Mouse (Mus musculus): ENCODE results near the gene Tyw1. TPM values are rescaled to one million over a fixed set of nuclear protein-coding genes. Genes with fewer than 3 reads are reported as not detected.
A peak's percentile ranks its signal among the peaks of the same experiment; 100 is the strongest.

Tyw1 gene
- total RNA-seq, 2 experiments from 2014 or later, result 16.9 to 18.4 TPM

GRCm38 (mm10) chr5:130263454-130263853, 8.0 kb downstream of the Tyw1 start:
- DNase-seq (ENCODE audit: low spot score in 2 of 2), result no peak

GRCm38 (mm10) chr5:130264433-130265005, 9.1 kb downstream of the Tyw1 start:
- no peak for DNase-seq (ENCODE audit: low spot score in 2 of 2)

DNA sequence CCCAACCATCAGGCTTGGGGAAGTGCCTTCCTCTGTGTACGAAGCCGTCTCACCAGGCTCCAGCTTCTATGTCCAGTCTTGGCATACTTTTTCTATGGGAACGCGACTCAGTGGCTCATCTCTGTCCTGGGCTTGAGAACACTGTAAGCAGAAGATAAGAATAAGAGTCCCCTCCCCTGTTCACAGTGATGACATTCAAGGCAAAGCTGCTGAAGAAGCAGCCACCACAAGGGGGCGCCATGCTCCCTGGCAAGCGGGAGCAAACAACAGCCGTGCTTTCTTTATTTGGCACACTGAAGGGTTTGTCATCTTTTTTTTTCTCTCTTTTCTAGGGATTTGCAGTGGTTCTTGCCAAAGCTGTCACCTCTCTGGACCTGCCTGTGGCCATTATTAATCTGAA, 11.2 kb downstream of the Tyw1 start:
- DNase-seq (ENCODE audit: low spot score in 2 of 2), result peak; percentile 61 to 64

GRCm38 (mm10) chr5:130267316-130267715, 11.9 kb downstream of the Tyw1 start:
- DNase-seq (ENCODE audit: low spot score in 2 of 2), result peak in 1 of 2 experiments; percentile 24

GRCm38 (mm10) chr5:130268976-130269375, 13.6 kb downstream of the Tyw1 start:
- peak; percentile 27 to 41 for DNase-seq (ENCODE audit: low spot score in 2 of 2)

DNA sequence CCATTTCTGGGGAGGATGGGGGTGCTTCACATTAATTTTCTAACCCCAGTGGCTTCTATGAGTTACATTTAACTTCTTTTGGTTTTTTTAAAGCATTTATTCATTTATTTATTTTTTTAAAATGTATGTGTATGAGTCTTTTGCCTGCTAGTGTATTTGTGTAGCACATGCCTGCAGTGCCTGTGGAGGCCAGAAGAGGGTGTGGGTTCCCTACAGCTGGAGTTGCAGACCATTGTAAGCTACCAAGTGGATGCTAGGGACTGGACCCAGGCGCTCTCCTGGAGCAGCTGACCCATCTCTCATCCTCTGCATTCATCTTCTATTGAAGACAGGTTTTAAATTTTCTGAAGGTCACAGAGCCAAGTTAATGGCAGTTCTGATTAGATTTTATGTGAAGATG, 16.9 kb downstream of the Tyw1 start:
- DNase-seq (ENCODE audit: low spot score in 2 of 2), result no peak

- no peak for DNase-seq (ENCODE audit: low spot score in 2 of 2)
Observed at GRCm38 (mm10) chr5:130273046-130273445, 17.6 kb downstream of the Tyw1 start.

GRCm38 (mm10) chr5:130275509-130275908, 20.1 kb downstream of the Tyw1 start:
- peak; percentile 53 to 68 for DNase-seq (ENCODE audit: low spot score in 2 of 2)

GRCm38 (mm10) chr5:130278011-130278472, 22.6 kb downstream of the Tyw1 start:
- no peak for DNase-seq (ENCODE audit: low spot score in 2 of 2)

DNA sequence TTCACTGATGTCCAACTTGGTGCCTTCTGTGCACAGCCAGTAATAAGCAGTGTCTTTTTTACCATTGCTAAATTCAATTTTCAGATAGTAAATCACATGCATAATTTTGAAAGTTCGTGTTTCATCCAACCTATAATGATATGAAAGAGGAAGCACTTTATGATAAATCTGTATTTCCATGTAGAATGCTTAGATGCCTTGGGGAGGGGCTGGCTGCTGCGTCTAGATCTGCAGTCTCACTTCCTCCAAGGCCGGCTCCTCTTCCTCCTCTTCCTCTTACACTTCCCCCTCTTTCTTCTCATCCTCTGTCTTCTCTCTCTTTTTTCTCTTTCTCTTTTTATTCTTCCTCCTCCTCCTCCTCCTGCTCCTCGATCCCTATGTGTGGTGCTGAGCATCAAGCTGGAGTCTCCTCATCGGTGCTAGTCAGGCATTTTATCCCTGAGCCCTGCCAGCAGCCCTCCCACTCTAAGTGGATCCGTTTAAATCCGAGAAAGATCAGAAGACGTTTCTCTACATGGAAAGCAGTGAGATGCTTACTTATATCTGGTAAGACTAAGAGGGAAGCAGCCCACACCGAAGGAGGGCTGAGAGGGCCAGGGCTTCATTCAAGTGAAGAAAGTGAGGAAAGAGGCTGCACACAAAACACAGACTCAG, 27.8 kb downstream of the Tyw1 start:
- no peak for DNase-seq (ENCODE audit: low spot score in 2 of 2)

DNA sequence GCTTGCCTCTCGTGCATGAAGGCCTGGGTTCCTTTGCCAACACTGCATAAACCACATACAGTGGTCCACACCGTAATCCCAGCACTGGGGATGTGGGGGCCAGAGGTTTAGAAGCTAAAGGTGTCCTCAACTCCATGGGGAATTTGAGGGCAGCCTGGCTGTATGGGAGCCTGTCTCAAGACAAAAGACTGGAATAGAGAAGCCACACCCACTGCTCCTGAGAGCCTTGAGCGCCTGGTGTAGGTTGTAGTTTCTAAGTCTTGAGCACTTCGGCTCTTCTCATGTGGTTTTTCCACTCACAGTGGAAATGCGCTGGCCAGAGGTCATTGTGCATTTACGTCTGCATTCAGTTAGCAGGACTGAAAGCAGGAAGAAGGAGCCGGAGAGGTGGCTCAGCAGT, 32.7 kb downstream of the Tyw1 start:
- no peak for DNase-seq (ENCODE audit: low spot score in 2 of 2)

GRCm38 (mm10) chr5:130290242-130290641, 34.8 kb downstream of the Tyw1 start:
- no peak for DNase-seq (ENCODE audit: low spot score in 2 of 2)

- peak; percentile 25 to 44 for DNase-seq (ENCODE audit: low spot score in 2 of 2)
Observed at GRCm38 (mm10) chr5:130290775-130291174, 35.4 kb downstream of the Tyw1 start.

- peak; percentile 45 to 59 for DNase-seq (ENCODE audit: low spot score in 2 of 2)
Observed at GRCm38 (mm10) chr5:130292976-130293375, 37.6 kb downstream of the Tyw1 start.

GRCm38 (mm10) chr5:130293941-130294340, 38.5 kb downstream of the Tyw1 start:
- DNase-seq (ENCODE audit: low spot score in 2 of 2), result no peak

GRCm38 (mm10) chr5:130294598-130294997, 39.2 kb downstream of the Tyw1 start:
- no peak for DNase-seq (ENCODE audit: low spot score in 2 of 2)

- no peak for DNase-seq (ENCODE audit: low spot score in 2 of 2)
Observed at GRCm38 (mm10) chr5:130296071-130296470, 40.7 kb downstream of the Tyw1 start.

GRCm38 (mm10) chr5:130298831-130299460, 43.5 kb downstream of the Tyw1 start:
- DNase-seq (ENCODE audit: low spot score in 2 of 2), result no peak

DNA sequence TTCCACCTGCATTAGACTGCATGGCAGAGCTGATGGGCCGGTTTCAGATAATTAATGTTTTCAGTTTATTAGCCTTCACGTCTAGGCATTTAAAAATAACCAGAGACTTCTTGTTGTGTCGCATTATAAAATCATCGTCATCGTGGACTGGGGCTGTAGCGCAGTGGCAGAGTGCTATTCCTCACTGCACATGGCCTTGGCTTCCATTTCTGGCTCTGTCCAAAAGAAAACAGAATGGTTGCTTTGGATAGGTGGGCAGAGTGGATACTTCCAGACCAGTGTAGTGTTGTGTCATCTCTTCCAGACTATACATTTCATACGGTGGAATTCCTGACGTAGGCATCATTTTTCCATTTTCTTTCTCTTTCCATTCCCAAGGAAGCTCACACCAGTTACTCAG, 44.1 kb downstream of the Tyw1 start:
- no peak for DNase-seq (ENCODE audit: low spot score in 2 of 2)

DNA sequence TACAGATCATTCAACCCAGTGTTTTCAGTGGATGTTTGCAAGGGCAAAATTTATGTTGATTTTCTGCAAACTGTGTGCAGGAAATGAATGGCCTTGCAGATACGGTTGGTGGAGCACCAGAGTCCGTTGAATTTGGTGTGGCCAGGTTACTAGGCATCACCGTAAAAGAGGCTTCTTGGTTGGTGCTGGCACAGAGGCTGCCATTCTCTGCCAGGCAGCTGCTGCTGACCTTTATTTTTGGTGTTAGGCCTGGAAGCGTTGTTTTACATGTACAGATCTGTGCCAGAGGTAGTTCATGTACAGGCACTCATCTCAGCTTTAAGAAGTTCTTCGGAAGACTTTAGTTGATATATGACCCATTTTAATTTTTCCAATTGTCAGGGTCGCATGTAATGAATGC, 48.2 kb downstream of the Tyw1 start:
- DNase-seq (ENCODE audit: low spot score in 2 of 2), result no peak

DNA sequence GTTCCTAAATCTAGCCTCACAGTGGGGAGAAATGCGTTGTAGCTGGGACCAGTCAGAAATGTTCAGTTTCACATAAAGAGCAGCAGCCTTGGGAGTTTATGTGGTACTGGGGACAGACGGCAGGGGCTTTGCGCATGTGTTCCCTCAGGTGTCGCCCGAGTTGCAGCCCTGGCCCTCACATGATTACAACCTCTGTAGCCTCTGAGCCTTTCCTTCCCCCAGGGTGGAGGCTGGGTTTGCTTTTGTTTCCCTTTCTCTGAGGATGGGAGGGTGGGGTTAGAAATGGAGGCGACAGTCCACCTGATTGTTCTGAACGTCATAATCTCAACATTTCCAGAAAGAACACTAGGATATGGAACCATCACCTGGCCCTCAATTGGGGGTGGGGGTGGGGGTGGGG, 52.5 kb downstream of the Tyw1 start:
- no peak for DNase-seq (ENCODE audit: low spot score in 2 of 2)

GRCm38 (mm10) chr5:130310077-130310476, 54.7 kb downstream of the Tyw1 start:
- no peak for DNase-seq (ENCODE audit: low spot score in 2 of 2)

DNA sequence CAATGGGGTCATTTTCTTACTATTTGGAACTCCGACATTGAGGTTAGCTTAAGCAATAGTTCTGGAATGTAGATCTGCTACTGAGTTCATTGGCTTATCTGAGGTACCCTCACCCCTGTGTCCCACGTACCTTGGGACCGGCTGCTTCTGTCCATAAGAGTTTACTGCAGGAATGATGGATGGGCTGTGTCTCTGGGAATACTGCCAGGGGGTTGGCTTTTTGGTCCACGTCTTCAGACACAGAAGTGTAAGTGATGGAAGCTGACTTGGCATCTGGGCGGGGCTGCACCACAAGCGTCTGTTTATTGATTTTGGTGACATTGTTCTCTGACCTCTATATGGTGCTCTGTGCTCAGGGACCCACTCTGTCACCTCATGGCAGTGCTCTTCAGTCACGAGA, 55.4 kb downstream of the Tyw1 start:
- no peak for DNase-seq (ENCODE audit: low spot score in 2 of 2)
